Mouse (Mus musculus) G1E (cell line): ENCODE measurements around the gene Stradb. TPM values are rescaled to one million over a fixed set of nuclear protein-coding genes. Genes with fewer than 3 reads are reported as not detected.
A peak's percentile ranks its signal among the peaks of the same experiment; 100 is the strongest.

Experiments used
- ATAC-seq: 2 replicates; pipeline ENCODE4 v1.8.0; 2016; ENCODE audit warnings: mild to moderate bottlenecking; ENCODE audit not compliant: insufficient number of reproducible peaks, poor library complexity, low FRiP score, severe bottlenecking; ENCODE audit errors: extremely low read depth
- DNase-seq: peaks from one replicate; pipeline ENCODE4 v3.0.0; 2012; ENCODE audit warnings: low spot score
- H3K27me3 ChIP-seq: 2 replicates; pipeline ENCODE4 v1.6.1; 2012; ENCODE audit warnings: mild to moderate bottlenecking, low read length, inconsistent platforms; ENCODE audit not compliant: insufficient read depth
- H3K36me3 ChIP-seq: replicated peaks from 2 replicates; pipeline ENCODE3; 2012; ENCODE audit warnings: mild to moderate bottlenecking, inconsistent platforms
- H3K4me1 ChIP-seq: 2 replicates; pipeline ENCODE4 v1.6.1; 2012; ENCODE audit warnings: low read depth, low read length, inconsistent platforms, mixed read lengths; ENCODE audit not compliant: insufficient read depth
- H3K4me3 ChIP-seq: 2 replicates; pipeline ENCODE4 v1.5.1; 2012; ENCODE audit warnings: low read depth, mild to moderate bottlenecking, inconsistent platforms, low read length, moderate library complexity, mixed read lengths
- H3K9me3 ChIP-seq: replicated peaks from 2 replicates; pipeline ENCODE4 v1.6.1; 2012; ENCODE audit warnings: inconsistent platforms
- CTCF ChIP-seq: IDR thresholded peaks from 2 replicates; pipeline ENCODE4 v1.5.1; 2012; ENCODE audit warnings: low read depth, low read length, inconsistent platforms, mixed read lengths
- GATA1 ChIP-seq: IDR thresholded peaks from 2 replicates; pipeline ENCODE4 v1.6.1; 2012; ENCODE audit warnings: borderline replicate concordance, low read length, inconsistent platforms, mixed read lengths
- GATA2 ChIP-seq: IDR thresholded peaks from 2 replicates; pipeline ENCODE4 v1.6.1; 2012; ENCODE audit warnings: low read depth, low read length, inconsistent platforms, borderline replicate concordance
- POLR2AphosphoS5 ChIP-seq: IDR thresholded peaks from 2 replicates; pipeline ENCODE4 v1.6.1; 2012; ENCODE audit warnings: low read depth, low read length, inconsistent platforms; ENCODE audit not compliant: insufficient replicate concordance
- TAL1 ChIP-seq: conservative IDR thresholded peaks from 2 replicates; pipeline ENCODE4 v1.6.1; 2012; ENCODE audit warnings: low read depth, low read length, inconsistent platforms, mixed read lengths
- polyA plus RNA-seq: library from polyadenylated mRNA; stranded (reverse); fragments of >175 nt; gene quantifications from 2 replicates; pipeline ENCODE4 v1.2.3, GENCODE M21; 2012
- total RNA-seq, 2 experiments: library from RNA; stranded (forward) in 1 of 2; stranded (reverse) in 1 of 2; fragments of 200-1000 nt in 1 of 2; fragments of >200 nt in 1 of 2; fragmentation: Nextera tagmentation in 1 of 2; gene quantifications; 2 replicates each; pipeline ENCODE4 v1.2.3; 2014 to 2017

Stradb gene
- total and polyA plus RNA-seq, 3 experiments: 4.8 to 115 (median 23.3) TPM

DNA sequence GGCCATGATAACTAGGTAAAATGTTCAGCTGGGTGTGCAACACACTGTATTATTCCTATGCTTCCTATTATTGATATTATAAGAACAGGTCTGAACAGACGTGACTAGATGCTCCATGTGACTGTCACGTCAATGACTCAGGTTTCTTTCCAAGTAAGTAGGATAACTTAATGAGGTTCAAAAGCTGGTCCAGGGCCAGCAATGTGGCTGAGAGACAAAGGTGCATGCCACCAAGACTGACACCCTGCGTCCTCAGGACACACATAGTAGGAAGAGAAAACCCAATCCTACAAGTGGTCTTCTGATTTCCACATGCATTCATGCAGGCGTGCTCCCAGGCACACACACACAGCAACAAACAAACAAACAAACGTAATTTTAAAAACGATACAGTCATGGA is 2.2 kb upstream of the Stradb start:
- DNase-seq (no peak), ATAC-seq (no peak)
- Histone ChIP-seq H3K4me3 (peak overlapping the region; percentile 46; the same call in 1 of the 2 replicates), H3K36me3 (peaks cover 18% of the 10 kb centered on the region), H3K4me1 (peaks cover 78% of the 10 kb centered on the region), H3K9me3 (no peaks in the 10 kb centered on the region), H3K27me3 (no peaks in the 10 kb centered on the region)
- TF ChIP-seq CTCF: no peak
- no peak for TF ChIP-seq POLR2AphosphoS5
- TF ChIP-seq TAL1: no peak
- TF ChIP-seq GATA2: no peak
- TF ChIP-seq GATA1: no peak

DNA sequence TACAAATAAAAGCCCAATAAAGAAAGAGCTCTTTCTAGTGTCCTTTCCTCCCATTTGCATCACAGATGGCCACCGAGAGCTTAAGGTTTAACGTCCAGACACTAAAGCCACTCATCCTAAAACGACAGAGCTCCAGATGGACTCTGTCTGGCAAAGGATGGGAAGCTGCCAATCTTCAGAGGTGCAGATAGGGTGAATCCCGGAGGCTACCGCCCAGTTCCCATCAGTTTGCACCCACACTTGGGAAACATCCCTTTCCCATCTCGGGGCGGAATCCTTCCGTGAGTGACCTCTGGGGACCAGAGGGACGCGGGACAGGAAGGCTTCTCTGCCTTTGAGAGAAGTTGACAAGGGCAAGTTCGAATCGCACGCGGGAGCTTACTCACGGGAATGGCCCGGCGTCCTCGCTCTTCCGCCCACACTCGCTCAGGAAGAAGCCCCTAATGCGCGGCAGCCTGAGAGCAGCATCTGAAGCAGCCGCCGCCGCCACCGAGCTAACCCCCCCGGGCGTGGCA is 414 bp upstream of the Stradb start:
- no peaks in the 10 kb centered on the region for H3K9me3 ChIP-seq
- peaks cover 63% of the 10 kb centered on the region for H3K4me1 ChIP-seq
- DNase-seq: peak; percentile 13
- ATAC-seq: no peak
- peaks cover 19% of the 10 kb centered on the region for H3K36me3 ChIP-seq
- H3K4me3 ChIP-seq: peak overlapping the region; percentile 79
- no peaks in the 10 kb centered on the region for H3K27me3 ChIP-seq
- TF ChIP-seq GATA2: no peak
- peak; percentile 53; the same call in 1 of the 2 replicates for TF ChIP-seq POLR2AphosphoS5
- TF ChIP-seq TAL1: no peak
- no peak for TF ChIP-seq CTCF
- TF ChIP-seq GATA1: no peak

DNA sequence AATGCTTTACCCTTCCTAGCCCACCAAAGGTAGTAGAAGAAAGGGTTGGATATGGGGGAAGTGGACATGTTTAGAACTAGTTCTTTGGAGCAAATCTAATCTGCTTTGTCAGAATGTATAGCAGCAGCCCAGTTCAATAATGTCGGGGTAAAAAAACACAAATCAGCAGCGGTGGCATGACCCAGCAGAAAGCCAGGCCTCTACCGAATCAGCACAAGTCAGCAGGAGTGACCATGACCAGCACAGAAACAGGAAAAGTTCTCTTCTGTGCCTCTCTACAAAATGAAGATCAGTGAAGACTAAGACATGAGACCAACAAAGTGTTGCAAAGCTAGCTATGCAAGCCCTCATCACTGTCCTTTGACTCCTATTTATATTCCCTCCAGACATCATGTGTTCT is 9.0 kb downstream of the Stradb start:
- Histone ChIP-seq H3K9me3 (no peaks in the 10 kb centered on the region), H3K27me3 (no peaks in the 10 kb centered on the region), H3K4me1 (no peaks in the 10 kb centered on the region), H3K4me3 (no peak overlapping the region), H3K36me3 (peaks cover 68% of the 10 kb centered on the region)
- DNase-seq: no peak
- ATAC-seq: no peak
- no peak for TF ChIP-seq GATA2
- no peak for TF ChIP-seq CTCF

DNA sequence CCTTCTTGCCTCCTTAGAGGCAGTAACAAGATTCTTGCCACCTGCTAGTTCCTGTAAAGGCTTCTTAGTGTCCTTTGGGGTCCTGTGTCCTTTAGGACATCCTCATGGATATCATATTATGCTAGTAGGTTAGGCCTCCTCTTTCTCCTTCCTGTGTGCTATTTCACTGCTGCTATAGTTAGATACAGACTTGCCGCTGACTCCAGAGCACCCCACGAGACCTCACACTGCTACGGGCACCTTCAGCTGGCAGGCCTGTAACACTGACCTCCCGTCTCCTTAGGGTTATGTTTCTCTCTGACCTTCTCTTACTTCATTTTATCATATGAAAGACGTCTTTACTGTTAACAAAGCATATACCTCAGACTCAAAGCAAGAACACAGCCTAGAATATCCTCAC is 11.3 kb downstream of the Stradb start:
- Histone ChIP-seq H3K4me3 (no peak overlapping the region), H3K27me3 (no peaks in the 10 kb centered on the region), H3K4me1 (peaks cover 11% of the 10 kb centered on the region), H3K36me3 (peaks cover 69% of the 10 kb centered on the region), H3K9me3 (no peaks in the 10 kb centered on the region)
- DNase-seq: no peak
- ATAC-seq: no peak
- TF ChIP-seq GATA1 (no peak), TAL1 (no peak)

DNA sequence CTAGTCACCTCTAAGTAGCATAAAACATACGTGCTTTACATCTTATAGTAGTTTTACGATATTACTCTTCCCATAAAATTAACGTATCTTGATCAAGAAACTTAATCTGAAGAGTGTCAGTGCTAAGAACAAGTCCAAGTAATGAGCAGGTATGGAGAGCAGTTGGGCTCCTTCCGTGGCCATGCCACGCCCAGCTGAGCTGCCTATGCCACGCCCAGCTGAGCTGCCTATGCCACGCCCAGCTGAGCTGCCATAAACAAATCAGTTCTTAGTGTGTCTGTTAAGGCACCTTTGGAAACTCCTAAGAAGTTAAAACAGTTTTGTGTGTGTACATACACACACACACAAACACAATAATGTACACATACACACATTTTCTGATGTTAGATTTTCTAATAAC is 19.8 kb downstream of the Stradb start:
- H3K27me3 ChIP-seq: no peaks in the 10 kb centered on the region
- no peak overlapping the region for H3K4me3 ChIP-seq
- no peaks in the 10 kb centered on the region for H3K9me3 ChIP-seq
- TF ChIP-seq POLR2AphosphoS5: no peak
- peaks cover 48% of the 10 kb centered on the region for H3K36me3 ChIP-seq
- peaks cover 10% of the 10 kb centered on the region for H3K4me1 ChIP-seq
- DNase-seq (no peak), ATAC-seq (no peak)

DNA sequence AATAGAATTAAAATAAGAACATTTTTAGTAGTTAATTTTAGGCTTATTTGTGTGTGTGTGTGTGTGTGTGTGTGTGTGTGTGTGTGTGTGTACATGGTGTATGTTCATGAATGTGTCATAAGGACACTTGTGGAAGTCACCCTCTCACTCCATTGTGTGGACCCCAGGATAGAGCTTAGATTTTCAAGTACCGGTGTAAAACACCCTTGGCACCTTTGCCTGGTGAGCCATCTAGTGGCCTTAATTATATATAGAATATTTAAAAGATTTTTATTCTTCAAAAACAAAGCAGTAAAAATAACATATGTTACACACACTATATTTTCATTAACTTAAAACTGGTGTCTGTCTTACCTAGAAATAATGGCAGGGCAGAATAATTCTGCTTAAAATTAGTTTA is 20.4 kb downstream of the Stradb start:
- Histone ChIP-seq H3K27me3 (no peaks in the 10 kb centered on the region), H3K9me3 (no peaks in the 10 kb centered on the region), H3K4me1 (peaks cover 5% of the 10 kb centered on the region), H3K36me3 (peaks cover 45% of the 10 kb centered on the region), H3K4me3 (no peak overlapping the region)
- TF ChIP-seq CTCF (no peak), GATA2 (no peak), TAL1 (no peak), POLR2AphosphoS5 (no peak), GATA1 (no peak)
- no peak for ATAC-seq
- DNase-seq: no peak

DNA sequence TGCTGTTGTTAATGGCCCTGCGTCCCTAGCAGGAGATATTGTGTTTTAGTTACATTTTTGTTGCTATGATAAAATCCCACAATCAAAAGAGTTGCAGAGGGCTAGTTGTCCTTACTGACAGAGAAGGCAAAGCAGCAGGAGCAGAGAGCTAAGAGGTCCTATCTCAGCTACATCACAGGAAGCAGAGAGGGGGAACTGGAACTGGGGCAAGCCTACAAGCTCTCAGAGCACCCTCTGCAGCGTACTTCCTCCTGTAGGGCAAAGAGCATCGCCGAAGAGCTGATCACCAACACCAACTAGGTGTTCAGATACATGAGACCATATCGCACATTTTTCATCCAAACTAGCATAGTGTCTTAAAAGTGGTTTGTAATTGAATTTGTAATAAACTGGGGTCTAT is 22.0 kb downstream of the Stradb start:
- TF ChIP-seq TAL1 (no peak), GATA1 (no peak), CTCF (no peak), POLR2AphosphoS5 (no peak)
- DNase-seq: no peak
- peaks cover 38% of the 10 kb centered on the region for H3K36me3 ChIP-seq
- no peak overlapping the region for H3K4me3 ChIP-seq
- H3K9me3 ChIP-seq: no peaks in the 10 kb centered on the region
- ATAC-seq: no peak
- H3K4me1 ChIP-seq: peaks cover 2% of the 10 kb centered on the region; the same call in 1 of the 2 replicates
- H3K27me3 ChIP-seq: no peaks in the 10 kb centered on the region
